Mouse (Mus musculus) kidney, adult 2 months (tissue): Measurements from ENCODE around the gene Slc44a3. TPM values are rescaled to one million over a fixed set of nuclear protein-coding genes. Genes with fewer than 3 reads are reported as not detected.
A peak's percentile ranks its signal among the peaks of the same experiment; 100 is the strongest.

Experiments used
- DNase-seq: peaks from one replicate; pipeline ENCODE4 v3.0.0; 2021
- H3K27ac ChIP-seq: fragments of 200-500 bp; 2 replicates; pipeline ENCODE4 v1.5.1; 2012; ENCODE audit warnings: low read depth, low read length, control low read depth, inconsistent platforms; ENCODE audit not compliant: insufficient read depth
- H3K27me3 ChIP-seq: fragments of 200-500 bp; replicated peaks from 2 replicates; pipeline ENCODE4 v1.6.1; 2012; ENCODE audit warnings: mild to moderate bottlenecking, moderate library complexity, low read length, inconsistent platforms; ENCODE audit not compliant: control insufficient read depth, insufficient read depth
- H3K36me3 ChIP-seq: fragments of 200-500 bp; 2 replicates; pipeline ENCODE4 v1.6.1; 2012; ENCODE audit warnings: mild to moderate bottlenecking, moderate library complexity, low read length, inconsistent platforms; ENCODE audit not compliant: control insufficient read depth, insufficient read depth
- H3K4me1 ChIP-seq: fragments of 200-500 bp; 2 replicates; pipeline ENCODE4 v1.6.1; 2011; ENCODE audit warnings: low read length; ENCODE audit not compliant: control insufficient read depth, insufficient read depth
- H3K4me3 ChIP-seq: fragments of 200-500 bp; 2 replicates; pipeline ENCODE4 v1.5.1; 2011; ENCODE audit warnings: mild to moderate bottlenecking, low read depth, low read length, control low read depth; ENCODE audit not compliant: insufficient read depth
- CTCF ChIP-seq: fragments of 200-500 bp; conservative IDR thresholded peaks from 2 replicates; pipeline ENCODE4 v1.5.1; 2011; ENCODE audit warnings: low read depth, mild to moderate bottlenecking, control low read depth, low read length, moderate library complexity, mixed read lengths; ENCODE audit not compliant: insufficient read depth, insufficient read length
- POLR2A ChIP-seq: fragments of 200-500 bp; IDR thresholded peaks from one replicate; pipeline ENCODE4 v1.6.1; 2011; ENCODE audit warnings: low read depth, low read length, control low read depth
- WGBS: fragments of 180-500 bp; shearing (Covaris S2); methylation state at CpG from one replicate; pipeline ENCODE4 v1.1.7; 2018; 5-methylcytosine and 5-hydroxymethylcytosine counted together
- polyA plus RNA-seq: library from polyadenylated mRNA; depleted of rRNA; stranded (reverse); fragments of >200 nt; gene quantifications from 2 replicates; pipeline ENCODE4 v1.2.3, GENCODE M21; 2012

Slc44a3 gene
- polyA plus RNA-seq, 1 experiment: 11.4 TPM

GRCm38 (mm10) chr3:121460473-121461193 lies 71.6 kb downstream of the Slc44a3 start:
- H3K27ac ChIP-seq: no peak overlapping the region
- H3K36me3 ChIP-seq: peaks cover 8% of the 10 kb centered on the region
- no peaks in the 10 kb centered on the region for H3K4me1 ChIP-seq
- H3K4me3 ChIP-seq: no peak overlapping the region
- no peaks in the 10 kb centered on the region for H3K27me3 ChIP-seq
- 83% methylated on average over 16 of the region's 16 CpGs for WGBS
- DNase-seq: no peak
- TF ChIP-seq CTCF (no peak), POLR2A (no peak)

GRCm38 (mm10) chr3:121458545-121459492 lies 73.4 kb downstream of the Slc44a3 start:
- Histone ChIP-seq H3K4me1 (no peaks in the 10 kb centered on the region; the same call in 1 of the 2 replicates), H3K27me3 (no peaks in the 10 kb centered on the region), H3K4me3 (no peak overlapping the region), H3K36me3 (peaks cover 13% of the 10 kb centered on the region), H3K27ac (no peak overlapping the region)
- TF ChIP-seq POLR2A (no peak), CTCF (no peak)
- no peak for DNase-seq
- WGBS: 51% methylated on average over 14 of the region's 14 CpGs

- 80% methylated on average over 10 of the region's 10 CpGs for WGBS
- no peak for DNase-seq
- TF ChIP-seq POLR2A: no peak
- no peak overlapping the region for H3K27ac ChIP-seq
- no peaks in the 10 kb centered on the region for H3K27me3 ChIP-seq
- H3K4me3 ChIP-seq: no peak overlapping the region
- H3K36me3 ChIP-seq: peaks cover 26% of the 10 kb centered on the region
- H3K4me1 ChIP-seq: peaks cover 20% of the 10 kb centered on the region
Observed at GRCm38 (mm10) chr3:121451404-121451803, 80.8 kb downstream of the Slc44a3 start.

GRCm38 (mm10) chr3:121449527-121449926 lies 82.7 kb downstream of the Slc44a3 start:
- peaks cover 16% of the 10 kb centered on the region for H3K36me3 ChIP-seq
- no peak overlapping the region for H3K4me3 ChIP-seq
- H3K27ac ChIP-seq: no peak overlapping the region
- TF ChIP-seq POLR2A (no peak), CTCF (no peak)
- DNase-seq: peak; percentile 63
- no peaks in the 10 kb centered on the region for H3K27me3 ChIP-seq
- peaks cover 24% of the 10 kb centered on the region for H3K4me1 ChIP-seq
- 56% methylated on average over 8 of the region's 8 CpGs for WGBS

GRCm38 (mm10) chr3:121448606-121449005 lies 83.6 kb downstream of the Slc44a3 start:
- 45% methylated on average over 8 of the region's 8 CpGs for WGBS
- no peak for TF ChIP-seq CTCF
- no peak for TF ChIP-seq POLR2A
- peak overlapping the region; percentile 63 for H3K27ac ChIP-seq
- no peak for DNase-seq
- peaks cover 31% of the 10 kb centered on the region for H3K4me1 ChIP-seq
- no peaks in the 10 kb centered on the region for H3K27me3 ChIP-seq
- no peak overlapping the region for H3K4me3 ChIP-seq
- peaks cover 14% of the 10 kb centered on the region for H3K36me3 ChIP-seq

GRCm38 (mm10) chr3:121448029-121448468 lies 84.2 kb downstream of the Slc44a3 start:
- Histone ChIP-seq H3K36me3 (peaks cover 14% of the 10 kb centered on the region), H3K4me1 (peaks cover 34% of the 10 kb centered on the region), H3K27me3 (no peaks in the 10 kb centered on the region), H3K27ac (peak overlapping the region; percentile 73), H3K4me3 (no peak overlapping the region)
- TF ChIP-seq POLR2A (no peak), CTCF (no peak)
- WGBS: 28% methylated on average over 11 of the region's 11 CpGs
- DNase-seq: peak; percentile 72

GRCm38 (mm10) chr3:121446454-121446853 lies 85.8 kb downstream of the Slc44a3 start:
- peak; percentile 27 for DNase-seq
- 36% methylated on average over 8 of the region's 8 CpGs for WGBS
- Histone ChIP-seq H3K4me3 (no peak overlapping the region), H3K27me3 (no peaks in the 10 kb centered on the region), H3K4me1 (peaks cover 49% of the 10 kb centered on the region), H3K27ac (no peak overlapping the region), H3K36me3 (peaks cover 6% of the 10 kb centered on the region)
- TF ChIP-seq POLR2A: no peak
- no peak for TF ChIP-seq CTCF
